Mouse (Mus musculus) Patski (cell line): ENCODE results near the gene Abcc5. TPM values are rescaled to one million over a fixed set of nuclear protein-coding genes. Genes with fewer than 3 reads are reported as not detected.
"Not testable (repeated sequence)": the region's sequence is repeated elsewhere in the genome, so short reads cannot be mapped to it uniquely, and the experiment has no call there.

Source experiments
- ATAC-seq: fragments of 100-300 bp; one replicate; pipeline ENCODE4 v1.8.0; 2021
- CTCF ChIA-PET: fragments of 350-600 bp; sonication (Branson Sonifier 250); formaldehyde crosslinking; loops from one replicate; lab custom pipeline; 2022; ENCODE audit warnings: inconsistent platforms; lab: Charles Lee
- POLR2A ChIA-PET: fragments of 350-600 bp; sonication (Branson Sonifier 250); formaldehyde crosslinking; loops from one replicate; lab custom pipeline; 2022; ENCODE audit warnings: antibody characterized with exemption, inconsistent platforms; lab: Charles Lee
- DNase-seq: peaks from one replicate; pipeline ENCODE4 v3.0.0-alpha.2; 2011; ENCODE audit warnings: low read depth, low spot score
- H3K27me3 ChIP-seq: fragments of 371-371 bp; one replicate; pipeline ENCODE4 v1.5.1; 2021
- CTCF ChIP-seq: fragments of 100-300 bp; IDR thresholded peaks from one replicate; pipeline ENCODE4 v1.5.1; 2021
- in situ Hi-C: fragments of 300-500 bp; cut with MboI; formaldehyde crosslinking; loops from 3 replicates; pipeline ENCODE4 v1.11.1; 2018; ENCODE audit warnings: low pct_unique_long_range_greater_than_20kb, mixed read lengths
- polyA plus RNA-seq: library from polyadenylated mRNA; unstranded; gene quantifications from one replicate; pipeline ENCODE4 v1.2.3, GENCODE M21; 2021

The Abcc5 gene
- 60.2 TPM for polyA plus RNA-seq

GRCm38 (mm10) chr16:20425855-20426598 is at the start of gene Abcc5:
Abcc5 (minus strand) TSS chr16:20426394.
- ATAC-seq, result peak; percentile 96
- no peaks in the 10 kb centered on the region for H3K27me3 ChIP-seq
- POLR2A ChIA-PET, result interaction anchor here (0.6 to 0.8 kb wide), 2 partner anchors 8 to 16 kb away, joined by 3 to 5 read pairs; no protein-coding TSS in a partner anchor
- CTCF ChIA-PET, result interaction anchor here (1.0 to 4.0 kb wide), 12 partner anchors 9 to 160 kb away, joined by 3 to 21 read pairs (median 6); partner anchors contain the start of gene Parl
- in situ Hi-C loops, result no loop called here
- DNase-seq, result peak; percentile 54
- peak; percentile 99 for TF ChIP-seq CTCF

- ChIA-PET CTCF (no interaction called here), POLR2A (no interaction called here)
- no peaks in the 10 kb centered on the region for H3K27me3 ChIP-seq
- no peak for DNase-seq
- ATAC-seq, result no peak
- in situ Hi-C loops, result no loop called here
- no peak for TF ChIP-seq CTCF
Measured at GRCm38 (mm10) chr16:20475335-20475734, 49.1 kb upstream of the Abcc5 start.

GRCm38 (mm10) chr16:20474786-20475185 is 48.6 kb upstream of the Abcc5 start:
- no peak for ATAC-seq
- ChIA-PET CTCF (no interaction called here), POLR2A (no interaction called here)
- no peak for DNase-seq
- H3K27me3 ChIP-seq, result no peaks in the 10 kb centered on the region
- in situ Hi-C loops, result no loop called here
- TF ChIP-seq CTCF, result no peak

GRCm38 (mm10) chr16:20474211-20474610 is 48.0 kb upstream of the Abcc5 start:
- no peaks in the 10 kb centered on the region for H3K27me3 ChIP-seq
- CTCF ChIA-PET, result no interaction called here
- no peak for TF ChIP-seq CTCF
- ATAC-seq (no peak), DNase-seq (no peak)
- in situ Hi-C loops, result no loop called here
- POLR2A ChIA-PET, result no interaction called here

GRCm38 (mm10) chr16:20473748-20474147 is 47.6 kb upstream of the Abcc5 start:
- in situ Hi-C loops, result no loop called here
- no peaks in the 10 kb centered on the region for H3K27me3 ChIP-seq
- no peak for DNase-seq
- TF ChIP-seq CTCF, result no peak
- ATAC-seq, result no peak
- ChIA-PET CTCF (no interaction called here), POLR2A (no interaction called here)

- no peaks in the 10 kb centered on the region for H3K27me3 ChIP-seq
- ChIA-PET POLR2A (no interaction called here), CTCF (no interaction called here)
- DNase-seq, result no peak
- TF ChIP-seq CTCF, result no peak
- in situ Hi-C loops, result no loop called here
- ATAC-seq, result no peak
Measured at GRCm38 (mm10) chr16:20471686-20472085, 45.5 kb upstream of the Abcc5 start.

- in situ Hi-C loops, result no loop called here
- H3K27me3 ChIP-seq, result no peaks in the 10 kb centered on the region
- ATAC-seq, result no peak
- POLR2A ChIA-PET, result no interaction called here
- TF ChIP-seq CTCF, result no peak
- DNase-seq, result no peak
- CTCF ChIA-PET, result no interaction called here
Measured at GRCm38 (mm10) chr16:20470981-20471380, 44.8 kb upstream of the Abcc5 start.

- in situ Hi-C loops, result no loop called here
- no peak for TF ChIP-seq CTCF
- no peaks in the 10 kb centered on the region for H3K27me3 ChIP-seq
- ATAC-seq (no peak), DNase-seq (no peak)
- ChIA-PET CTCF (no interaction called here), POLR2A (no interaction called here)
Measured at GRCm38 (mm10) chr16:20464725-20465124, 38.5 kb upstream of the Abcc5 start.

GRCm38 (mm10) chr16:20458736-20459135 is 32.5 kb upstream of the Abcc5 start:
- DNase-seq, ATAC-seq, POLR2A ChIA-PET, CTCF ChIA-PET, in situ Hi-C loops, H3K27me3 ChIP-seq: not testable (repeated sequence)

- in situ Hi-C loops, result no loop called here
- DNase-seq (no peak), ATAC-seq (no peak)
- CTCF ChIA-PET, result no interaction called here
- H3K27me3 ChIP-seq, result no peaks in the 10 kb centered on the region
- POLR2A ChIA-PET, result no interaction called here
- TF ChIP-seq CTCF, result no peak
Measured at GRCm38 (mm10) chr16:20456106-20456505, 29.9 kb upstream of the Abcc5 start.

GRCm38 (mm10) chr16:20454155-20454654 is 28.0 kb upstream of the Abcc5 start:
- in situ Hi-C loops, result no loop called here
- ATAC-seq, result no peak
- POLR2A ChIA-PET, result no interaction called here
- no peak for DNase-seq
- CTCF ChIA-PET, result no interaction called here
- TF ChIP-seq CTCF, result no peak
- H3K27me3 ChIP-seq, result no peaks in the 10 kb centered on the region
